Comparison of ENCODE assay signal across 17 mouse cellular contexts in the genomic region with DNA sequence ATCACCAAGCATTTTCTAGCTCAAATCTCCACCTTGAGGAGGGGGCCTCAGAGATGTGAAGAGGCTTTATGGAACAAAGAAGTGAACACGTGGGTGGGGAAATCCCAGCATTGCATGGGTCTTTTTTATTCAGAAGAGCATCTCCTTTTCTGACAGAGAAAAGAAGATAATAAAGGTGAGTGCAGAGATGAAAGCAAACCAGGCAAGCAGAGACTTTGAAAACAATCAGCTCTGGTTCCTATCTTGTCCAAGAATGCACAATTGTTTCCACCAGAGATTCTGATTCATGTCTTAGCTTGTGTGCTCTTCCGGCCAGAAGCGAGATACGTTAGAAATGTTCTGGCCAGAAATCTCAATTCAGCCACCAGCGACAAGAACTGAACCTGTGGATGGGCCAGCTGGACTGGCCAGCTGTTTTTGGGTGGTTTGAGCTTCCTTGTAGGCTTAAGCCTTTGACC.
"Had no signal": no experiment of that assay in that cellular context is flagged by ENCODE, and none has a peak within 500 bp of the region (broad histone marks: within the 10 kb centered on the region; RNA-seq: fewer than 3 reads in every experiment).

No protein-coding gene starts in this region.

- H3K27me3 ChIP-seq: limb, embryonic 12.5 days; liver, embryonic 13.5 days; lung, embryonic 15.5 days; midbrain, embryonic 13.5 days; neural tube, embryonic 13.5 days had no signal

- H3K9me3 ChIP-seq: limb, embryonic 12.5 days; liver, embryonic 13.5 days; lung, embryonic 15.5 days; midbrain, embryonic 13.5 days; neural tube, embryonic 13.5 days had no signal

- ATAC-seq: liver, postnatal 0 days; midbrain, embryonic 13.5 days had no signal

- H3K4me1 ChIP-seq: limb, embryonic 12.5 days; liver, embryonic 13.5 days; lung, embryonic 15.5 days; neural tube, embryonic 13.5 days had no signal

- H3K4me3 ChIP-seq: layer of hippocampus, adult 2 months; limb, embryonic 12.5 days; liver, embryonic 13.5 days; lung, embryonic 15.5 days; midbrain, embryonic 13.5 days; myocyte; neural tube, embryonic 13.5 days had no signal

- H3K36me3 ChIP-seq: limb, embryonic 12.5 days; liver, embryonic 13.5 days; lung, embryonic 15.5 days; midbrain, embryonic 13.5 days; neural tube, embryonic 13.5 days had no signal

- H3K27ac ChIP-seq: layer of hippocampus, adult 2 months; limb, embryonic 12.5 days; liver, embryonic 13.5 days; lung, embryonic 15.5 days; midbrain, embryonic 13.5 days; neural tube, embryonic 13.5 days; stomach, postnatal 0 days had no signal

- H3K4me2 ChIP-seq: limb, embryonic 12.5 days; liver, embryonic 13.5 days; lung, embryonic 15.5 days; midbrain, embryonic 13.5 days; neural tube, embryonic 13.5 days had no signal

- H3K9ac ChIP-seq: limb, embryonic 12.5 days; liver, embryonic 13.5 days; liver, postnatal 0 days; lung, embryonic 15.5 days; midbrain, embryonic 13.5 days; neural tube, embryonic 13.5 days had no signal

- DNase-seq: kidney, adult 9 months; kidney, postnatal 10 days; kidney, postnatal 4 days; liver; liver, embryonic 13.5 days; liver, postnatal 0 days; lung, postnatal 14 days; retina, postnatal 1 day; right cerebral cortex, postnatal 4 days; thymus, postnatal 4 days had no signal
